Mouse (Mus musculus) embryonic facial prominence, embryonic 15.5 days (tissue): Measurements from ENCODE around the gene Sema4b. TPM values are rescaled to one million over a fixed set of nuclear protein-coding genes. Genes with fewer than 3 reads are reported as not detected.

Experiments
- ATAC-seq: fragments of 200-750 bp; cut with Nextera tagmentation; 2 replicates; pipeline ENCODE4 v1.8.0; 2017; ENCODE audit warnings: low read depth, moderate TSS enrichment; ENCODE audit not compliant: insufficient number of reproducible peaks, low FRiP score, low TSS enrichment
- H3K27ac ChIP-seq: fragments of 300-500 bp; sonication (generic); replicated peaks from 2 replicates; pipeline ENCODE4 v1.5.1; 2015; ENCODE audit warnings: mild to moderate bottlenecking, inconsistent platforms
- H3K27me3 ChIP-seq: fragments of 300-500 bp; sonication (generic); 2 replicates; pipeline ENCODE4 v1.6.1; 2015; ENCODE audit warnings: inconsistent platforms
- H3K36me3 ChIP-seq: fragments of 300-500 bp; sonication (generic); 2 replicates; pipeline ENCODE4 v1.6.1; 2015; ENCODE audit warnings: mild to moderate bottlenecking, inconsistent platforms
- H3K4me1 ChIP-seq: fragments of 300-500 bp; sonication (generic); 2 replicates; pipeline ENCODE4 v1.6.1; 2015; ENCODE audit warnings: inconsistent platforms
- H3K4me2 ChIP-seq: fragments of 300-500 bp; sonication (generic); replicated peaks from 2 replicates; pipeline ENCODE4 v1.6.1; 2015; ENCODE audit warnings: mild to moderate bottlenecking, inconsistent platforms
- H3K4me3 ChIP-seq: fragments of 300-500 bp; sonication (generic); replicated peaks from 2 replicates; pipeline ENCODE4 v1.5.1; 2015; ENCODE audit warnings: mild to moderate bottlenecking, inconsistent platforms
- H3K9ac ChIP-seq: fragments of 300-500 bp; sonication (generic); 2 replicates; pipeline ENCODE4 v1.6.1; 2015; ENCODE audit warnings: inconsistent platforms
- H3K9me3 ChIP-seq: fragments of 300-500 bp; sonication (generic); replicated peaks from 2 replicates; pipeline ENCODE4 v1.6.1; 2016; ENCODE audit warnings: inconsistent platforms
- WGBS: fragments of 180-500 bp; shearing (Covaris S2); methylation state at CpG from one replicate; pipeline ENCODE4 v1.1.7; 2015; 5-methylcytosine and 5-hydroxymethylcytosine counted together
- polyA plus RNA-seq: library from polyadenylated mRNA; unstranded; fragments of >200 nt; fragmentation: Nextera tagmentation; extraction: Ambion mirVana; gene quantifications from 2 replicates; pipeline ENCODE4 v1.2.1, GENCODE M21; 2015

The Sema4b gene
- polyA plus RNA-seq, 1 experiment from 2014 or later: 25.2 TPM

DNA sequence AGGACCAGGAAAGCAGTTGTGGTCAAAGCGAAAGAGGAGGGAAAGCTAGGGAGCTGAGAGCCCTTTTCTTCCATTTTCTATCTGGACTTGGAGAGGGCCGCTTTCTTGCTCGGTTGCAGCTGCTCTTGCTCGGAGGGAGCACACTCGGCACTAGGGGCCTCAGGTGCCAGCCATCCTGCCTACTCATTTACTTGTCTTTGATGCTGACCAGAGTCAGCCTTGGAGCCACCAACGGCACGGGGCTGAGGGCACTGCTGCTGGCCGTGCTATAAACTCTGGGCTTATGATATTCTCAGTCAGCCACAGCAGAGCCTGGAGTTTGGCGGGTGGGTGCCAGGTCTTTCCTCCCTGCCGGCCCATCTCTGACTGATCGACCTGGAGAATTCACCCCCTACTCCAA is 12.2 kb downstream of the Sema4b start:
- Histone ChIP-seq H3K4me1 (peaks cover 66% of the 10 kb centered on the region), H3K27ac (peak overlapping the region; percentile 97)

DNA sequence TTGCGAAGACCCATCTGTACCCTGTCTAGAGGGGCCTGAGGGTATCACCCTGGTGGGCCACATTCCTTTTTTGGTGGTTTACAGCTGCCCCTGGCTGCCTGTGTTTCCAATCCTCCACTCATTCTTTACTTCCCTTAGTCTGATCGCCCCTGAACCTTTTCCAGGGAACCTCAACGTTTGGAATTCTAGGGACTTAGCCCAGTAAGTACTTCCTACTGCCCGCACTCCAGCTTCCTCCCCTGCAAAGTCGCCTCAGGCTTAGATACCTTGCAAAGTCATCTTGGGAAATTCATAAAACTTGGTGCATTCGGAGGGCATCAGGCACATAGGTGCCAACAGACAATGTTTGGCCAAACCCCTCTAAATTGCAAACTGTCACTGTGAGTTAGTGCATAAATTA is 12.6 kb downstream of the Sema4b start:
- H3K9ac ChIP-seq: peak overlapping the region; percentile 82
- 0 out of 2 replicates have a peak, but pooled peaks cover 3% of the 10 kb centered on the region for H3K36me3 ChIP-seq
- no peaks in the 10 kb centered on the region for H3K9me3 ChIP-seq
- ATAC-seq: no peak
- peak overlapping the region; percentile 78 for H3K4me3 ChIP-seq
- H3K27ac ChIP-seq: peak overlapping the region; percentile 97
- no peaks in the 10 kb centered on the region for H3K27me3 ChIP-seq
- H3K4me2 ChIP-seq: peak overlapping the region; percentile 80
- peaks cover 66% of the 10 kb centered on the region for H3K4me1 ChIP-seq
- WGBS: 12% methylated on average over 6 of the region's 6 CpGs

More for the DNA sequence above, 12.2 kb downstream of the Sema4b start:
- ATAC-seq: no peak
- peak overlapping the region; percentile 78 for H3K4me3 ChIP-seq
- no peaks in the 10 kb centered on the region for H3K9me3 ChIP-seq
- H3K27me3 ChIP-seq: no peaks in the 10 kb centered on the region
- peak overlapping the region; percentile 82 for H3K9ac ChIP-seq
- peak overlapping the region; percentile 80 for H3K4me2 ChIP-seq
- under 1% methylated on average over 11 of the region's 11 CpGs for WGBS
- 0 out of 2 replicates have a peak, but pooled peaks cover 3% of the 10 kb centered on the region for H3K36me3 ChIP-seq

DNA sequence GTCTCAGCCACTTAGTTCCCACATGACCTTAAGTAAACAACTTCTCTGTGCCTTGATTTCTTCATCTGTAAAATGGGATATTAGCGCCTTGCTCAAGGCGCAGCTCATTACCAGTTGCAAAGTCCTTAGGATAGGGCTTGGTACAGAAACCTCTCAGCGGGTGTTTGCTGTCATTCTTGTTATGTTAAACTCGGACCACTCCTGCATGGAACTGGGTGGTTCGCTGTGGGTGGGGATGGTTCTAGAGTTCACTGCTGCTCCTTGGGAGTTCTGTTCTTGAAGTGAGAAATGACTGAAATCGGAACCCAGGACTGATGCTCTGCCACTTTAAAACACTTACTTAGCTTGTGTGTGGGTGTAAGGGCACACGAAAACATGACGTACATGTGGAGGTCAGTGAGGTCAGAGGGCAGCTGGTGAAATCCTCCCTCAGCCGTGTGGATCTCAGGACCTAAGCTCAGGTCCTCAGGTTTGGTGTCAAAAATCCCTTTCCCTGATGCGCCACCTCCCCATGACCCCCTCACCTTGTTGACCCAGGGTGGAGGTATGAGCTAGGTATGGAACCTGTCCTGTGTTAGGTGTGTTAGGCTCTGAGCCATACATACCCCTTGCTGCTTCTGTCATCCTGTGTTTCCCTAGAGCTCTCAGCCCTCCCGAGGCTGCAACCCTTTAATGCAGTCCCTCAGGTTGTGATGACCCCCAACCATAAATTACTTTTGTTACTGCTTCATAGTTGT is 13.4 kb downstream of the Sema4b start:
- Histone ChIP-seq H3K4me2 (peak overlapping the region; percentile 80), H3K9me3 (no peaks in the 10 kb centered on the region), H3K9ac (no peak overlapping the region), H3K4me1 (peaks cover 69% of the 10 kb centered on the region), H3K36me3 (0 out of 2 replicates have a peak, but pooled peaks cover 3% of the 10 kb centered on the region), H3K27ac (no peak overlapping the region), H3K4me3 (peak overlapping the region; percentile 78), H3K27me3 (no peaks in the 10 kb centered on the region)
- no peak for ATAC-seq
- WGBS: 68% methylated on average over 11 of the region's 11 CpGs

DNA sequence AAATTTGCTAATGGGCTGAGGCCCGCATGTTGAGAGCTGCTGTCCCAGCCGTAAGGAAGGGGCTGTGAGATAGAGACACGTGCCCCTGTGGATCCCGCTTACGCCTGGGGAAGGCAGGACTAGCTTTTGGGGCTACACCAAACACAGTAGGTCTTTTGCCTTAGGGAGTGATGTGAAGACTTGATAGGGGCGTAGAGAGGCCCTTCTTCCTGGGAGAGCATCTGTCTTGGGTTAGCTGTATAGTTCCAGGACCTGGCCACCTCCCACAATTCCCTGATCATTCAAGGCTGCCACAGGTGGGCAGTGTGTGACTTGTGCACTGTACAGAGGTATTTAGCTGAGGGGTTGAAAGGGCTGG is 13.9 kb downstream of the Sema4b start:
- Histone ChIP-seq H3K9me3 (no peaks in the 10 kb centered on the region), H3K27me3 (no peaks in the 10 kb centered on the region), H3K4me1 (peaks cover 74% of the 10 kb centered on the region), H3K4me3 (peak overlapping the region; percentile 78; the same call in 1 of the 2 replicates), H3K36me3 (0 out of 2 replicates have a peak, but pooled peaks cover 3% of the 10 kb centered on the region), H3K9ac (no peak overlapping the region), H3K4me2 (peak overlapping the region; percentile 80), H3K27ac (no peak overlapping the region)
- no peak for ATAC-seq
- 69% methylated on average over 6 of the region's 6 CpGs for WGBS

DNA sequence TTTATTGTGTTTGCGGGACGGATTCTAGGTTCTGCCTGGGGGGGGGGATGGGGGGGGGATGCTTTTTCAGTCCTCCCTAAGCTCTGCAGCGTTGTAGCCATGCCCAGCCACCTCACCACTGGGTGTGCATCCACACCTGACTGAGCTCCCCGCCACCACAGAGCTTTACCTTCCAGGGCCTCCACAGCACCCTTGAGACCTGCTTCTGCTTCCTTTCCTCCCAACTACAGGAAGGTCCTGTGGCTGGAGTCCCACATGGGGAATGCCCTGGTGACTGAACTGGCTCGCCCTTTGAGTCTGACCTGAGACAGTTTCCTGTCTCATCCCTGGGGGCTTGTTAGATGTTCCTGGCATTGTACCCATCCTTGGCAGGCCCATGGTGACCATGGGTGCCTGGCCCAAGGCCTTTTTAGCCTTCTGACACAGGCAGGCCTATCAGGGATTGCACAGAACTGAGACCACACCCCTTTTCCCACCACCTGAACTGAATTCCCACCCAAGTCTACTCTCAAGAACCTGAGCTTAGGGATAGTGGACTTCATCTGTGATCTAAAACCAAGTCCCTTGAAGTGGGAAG is 14.4 kb downstream of the Sema4b start:
- H3K4me1 ChIP-seq: peaks cover 79% of the 10 kb centered on the region

DNA sequence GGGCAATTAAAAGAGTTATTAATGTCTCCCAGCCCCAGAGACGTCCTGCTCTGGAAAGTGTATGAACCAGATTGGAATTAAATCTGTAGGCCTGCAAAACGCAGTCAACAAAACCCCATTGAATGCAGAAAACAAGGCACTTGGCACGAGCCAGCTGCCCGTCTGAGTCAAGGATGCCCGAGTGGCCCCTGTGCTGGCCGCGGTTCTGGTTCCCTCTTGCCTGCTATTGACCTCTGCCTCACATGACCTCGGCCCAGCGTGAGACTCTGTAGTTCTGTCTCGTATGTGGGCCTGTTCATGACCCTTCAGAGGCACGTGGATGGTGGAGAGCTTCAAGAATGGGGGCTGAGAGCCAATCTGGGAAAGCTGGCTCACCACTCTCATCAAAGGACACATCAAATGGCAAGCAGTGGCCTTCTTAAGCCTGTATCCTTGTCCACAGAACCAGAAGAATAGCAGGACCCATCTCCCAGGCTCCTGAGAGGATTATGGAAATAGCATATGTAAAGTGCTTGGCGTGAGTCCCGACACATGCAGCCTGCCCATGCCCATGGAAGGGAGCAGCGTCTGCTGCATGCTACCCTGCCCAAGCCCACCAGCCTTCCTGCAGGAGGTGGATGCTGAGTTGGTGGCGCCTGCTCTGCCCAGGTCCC is 15.4 kb downstream of the Sema4b start:
- H3K36me3 ChIP-seq: 0 out of 2 replicates have a peak, but pooled peaks cover 3% of the 10 kb centered on the region
- peaks cover 89% of the 10 kb centered on the region for H3K4me1 ChIP-seq
- H3K27me3 ChIP-seq: no peaks in the 10 kb centered on the region
- no peak overlapping the region for H3K27ac ChIP-seq
- H3K4me2 ChIP-seq: no peak overlapping the region
- H3K4me3 ChIP-seq: no peak overlapping the region
- ATAC-seq: no peak
- 81% methylated on average over 15 of the region's 15 CpGs for WGBS
- no peaks in the 10 kb centered on the region for H3K9me3 ChIP-seq
- no peak overlapping the region for H3K9ac ChIP-seq

More for the DNA sequence above, 14.4 kb downstream of the Sema4b start:
- Histone ChIP-seq H3K27ac (no peak overlapping the region), H3K36me3 (0 out of 2 replicates have a peak, but pooled peaks cover 3% of the 10 kb centered on the region), H3K9me3 (no peaks in the 10 kb centered on the region), H3K4me3 (no peak overlapping the region), H3K27me3 (no peaks in the 10 kb centered on the region), H3K9ac (no peak overlapping the region), H3K4me2 (no peak overlapping the region)
- 72% methylated on average over 5 of the region's 5 CpGs for WGBS
- ATAC-seq: no peak

DNA sequence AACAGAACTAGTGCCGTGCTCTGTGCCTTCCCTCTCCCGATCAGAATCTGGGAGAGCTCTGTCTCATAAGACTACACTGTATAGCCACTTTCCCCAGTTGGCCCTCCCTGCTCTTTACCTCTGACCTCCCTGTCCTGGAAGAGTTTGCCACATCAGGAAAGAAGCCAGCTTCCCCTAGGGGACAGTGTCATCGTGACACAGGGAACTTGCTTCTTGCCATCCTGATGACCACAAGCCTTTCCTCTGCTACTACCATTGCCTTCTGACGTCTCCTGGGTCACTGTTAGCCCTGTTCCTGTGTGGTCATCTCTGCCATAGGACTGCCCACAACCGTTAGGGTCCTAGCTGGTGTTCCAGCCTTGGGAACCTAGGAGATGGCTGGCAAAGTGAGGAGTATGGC is 16.3 kb downstream of the Sema4b start:
- no peak overlapping the region for H3K27ac ChIP-seq
- H3K9me3 ChIP-seq: no peaks in the 10 kb centered on the region
- H3K27me3 ChIP-seq: no peaks in the 10 kb centered on the region
- 80% methylated on average over 5 of the region's 5 CpGs for WGBS
- H3K4me2 ChIP-seq: no peak overlapping the region
- no peak overlapping the region for H3K9ac ChIP-seq
- H3K4me1 ChIP-seq: peaks cover 89% of the 10 kb centered on the region
- ATAC-seq: no peak
- H3K4me3 ChIP-seq: no peak overlapping the region
- H3K36me3 ChIP-seq: 0 out of 2 replicates have a peak, but pooled peaks cover 3% of the 10 kb centered on the region

DNA sequence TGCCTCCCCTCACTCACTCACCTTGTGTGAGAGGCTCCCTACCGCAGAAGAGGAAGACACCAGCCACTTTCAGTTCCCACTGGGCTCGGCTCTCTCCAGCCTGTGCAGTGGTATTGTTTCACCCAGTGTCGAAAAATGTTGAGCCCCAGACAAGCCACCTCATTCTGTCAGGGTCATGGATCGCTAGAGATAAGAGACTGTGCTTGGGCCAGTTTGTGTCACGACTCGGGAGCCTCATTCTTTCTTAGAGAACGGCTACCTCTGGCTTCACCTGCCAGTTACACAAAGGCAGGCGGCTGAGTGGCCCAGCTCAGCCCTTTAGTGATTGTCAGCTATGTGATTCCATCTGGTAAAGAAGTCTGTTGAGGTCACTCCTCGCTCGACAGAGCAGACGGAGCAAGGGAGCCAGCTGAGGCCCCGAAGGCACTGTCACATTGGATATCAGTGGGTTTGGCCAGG is 17.0 kb downstream of the Sema4b start:
- ATAC-seq: no peak
- peaks cover 95% of the 10 kb centered on the region for H3K4me1 ChIP-seq
- WGBS: 56% methylated on average over 12 of the region's 12 CpGs

DNA sequence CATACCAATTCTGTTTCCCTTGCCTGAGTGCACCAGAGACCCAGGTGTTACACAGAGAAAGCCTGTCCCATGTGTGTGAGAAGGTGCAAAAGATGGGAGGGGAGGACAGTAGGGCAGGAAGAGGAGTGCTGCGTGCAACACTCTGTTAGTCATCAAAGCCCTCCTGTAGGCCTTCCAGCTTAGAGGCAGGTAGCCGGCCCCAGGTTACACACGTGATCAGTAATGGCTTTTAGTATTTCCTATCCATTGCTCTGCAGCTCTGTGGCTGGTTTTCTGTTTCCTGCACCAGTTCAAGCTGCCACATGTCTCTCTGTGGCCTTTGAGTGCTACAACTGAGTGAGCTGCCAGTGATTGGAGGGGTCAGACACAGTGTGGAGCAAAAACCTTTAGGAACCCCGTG is 17.7 kb downstream of the Sema4b start:
- 0 out of 2 replicates have a peak, but pooled peaks cover 3% of the 10 kb centered on the region for H3K36me3 ChIP-seq
- WGBS: 69% methylated on average over 4 of the region's 4 CpGs

More for the DNA sequence above, 17.0 kb downstream of the Sema4b start:
- Histone ChIP-seq H3K9me3 (no peaks in the 10 kb centered on the region), H3K27me3 (no peaks in the 10 kb centered on the region), H3K36me3 (0 out of 2 replicates have a peak, but pooled peaks cover 3% of the 10 kb centered on the region), H3K4me3 (no peak overlapping the region), H3K9ac (no peak overlapping the region), H3K27ac (no peak overlapping the region), H3K4me2 (no peak overlapping the region)

DNA sequence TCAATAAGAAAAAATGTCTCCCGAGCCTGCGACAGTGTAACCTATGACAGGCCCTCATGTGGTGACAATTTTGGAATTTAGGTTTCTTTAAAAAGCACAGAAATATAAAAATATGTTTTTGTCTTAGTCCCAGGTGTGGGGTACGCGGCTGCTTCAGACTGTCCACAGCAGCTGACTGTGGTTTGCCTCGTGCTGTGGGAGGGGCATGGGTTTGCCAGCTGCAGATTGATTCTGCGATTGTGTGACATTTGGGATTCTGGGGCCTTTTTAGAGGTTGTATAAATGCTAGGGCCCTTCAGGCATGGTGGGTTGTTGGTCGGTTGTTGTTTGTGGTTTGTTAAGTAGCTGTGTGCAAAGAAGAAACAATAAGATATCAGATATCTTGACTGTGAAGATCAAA is 18.3 kb downstream of the Sema4b start:
- Histone ChIP-seq H3K27ac (0 out of 2 replicates have a peak overlapping the region, but pooled peaks have one; percentile 7), H3K9me3 (no peaks in the 10 kb centered on the region), H3K27me3 (no peaks in the 10 kb centered on the region), H3K9ac (no peak overlapping the region), H3K4me1 (peaks cover 96% of the 10 kb centered on the region), H3K36me3 (0 out of 2 replicates have a peak, but pooled peaks cover 3% of the 10 kb centered on the region), H3K4me3 (no peak overlapping the region), H3K4me2 (no peak overlapping the region)
- no peak for ATAC-seq
- WGBS: 52% methylated on average over 7 of the region's 7 CpGs

More for the DNA sequence above, 17.7 kb downstream of the Sema4b start:
- Histone ChIP-seq H3K4me1 (peaks cover 96% of the 10 kb centered on the region), H3K9ac (no peak overlapping the region), H3K27me3 (no peaks in the 10 kb centered on the region), H3K27ac (peak overlapping the region; percentile 14; the same call in 1 of the 2 replicates), H3K9me3 (no peaks in the 10 kb centered on the region), H3K4me3 (no peak overlapping the region), H3K4me2 (no peak overlapping the region)
- no peak for ATAC-seq
